ENCODE assay signal across 10 mouse cellular contexts in genomic region chr14:113930779-113931178, GRCm38 (mm10).
"Had no signal": no experiment of that assay in that cellular context is flagged by ENCODE, and none has a peak within 500 bp of the region (broad histone marks: within the 10 kb centered on the region; RNA-seq: fewer than 3 reads in every experiment).

No protein-coding gene starts in this region.

- ATAC-seq: midbrain, embryonic 15.5 days had no signal

- H3K4me1 ChIP-seq: kidney, embryonic 15.5 days; limb, embryonic 15.5 days; midbrain, embryonic 15.5 days had no signal

- H3K27me3 ChIP-seq: kidney, embryonic 15.5 days; limb, embryonic 15.5 days; midbrain, embryonic 15.5 days had no signal

- H3K36me3 ChIP-seq: kidney, embryonic 15.5 days; limb, embryonic 15.5 days; midbrain, embryonic 15.5 days had no signal

- H3K4me3 ChIP-seq: kidney, embryonic 15.5 days; limb, embryonic 15.5 days; midbrain, embryonic 15.5 days had no signal

- DNase-seq: kidney, adult 2 months; kidney, postnatal 14 days; layer of hippocampus, postnatal 36 days; lung, adult 18-20 months; thymus, postnatal 14 days had no signal

- H3K9me3 ChIP-seq: kidney, embryonic 15.5 days; limb, embryonic 15.5 days; midbrain, embryonic 15.5 days had no signal

- H3K27ac ChIP-seq: kidney, embryonic 15.5 days; limb, embryonic 15.5 days; liver, embryonic 14.5 days; midbrain, embryonic 15.5 days; stomach, postnatal 0 days had no signal

- H3K9ac ChIP-seq: kidney, embryonic 15.5 days; limb, embryonic 15.5 days; liver, embryonic 14.5 days; midbrain, embryonic 15.5 days had no signal

- H3K4me2 ChIP-seq: kidney, embryonic 15.5 days; limb, embryonic 15.5 days; midbrain, embryonic 15.5 days had no signal
